Mouse (Mus musculus): Measurements from ENCODE around the gene Kcnip1.

Gene Kcnip1

DNA sequence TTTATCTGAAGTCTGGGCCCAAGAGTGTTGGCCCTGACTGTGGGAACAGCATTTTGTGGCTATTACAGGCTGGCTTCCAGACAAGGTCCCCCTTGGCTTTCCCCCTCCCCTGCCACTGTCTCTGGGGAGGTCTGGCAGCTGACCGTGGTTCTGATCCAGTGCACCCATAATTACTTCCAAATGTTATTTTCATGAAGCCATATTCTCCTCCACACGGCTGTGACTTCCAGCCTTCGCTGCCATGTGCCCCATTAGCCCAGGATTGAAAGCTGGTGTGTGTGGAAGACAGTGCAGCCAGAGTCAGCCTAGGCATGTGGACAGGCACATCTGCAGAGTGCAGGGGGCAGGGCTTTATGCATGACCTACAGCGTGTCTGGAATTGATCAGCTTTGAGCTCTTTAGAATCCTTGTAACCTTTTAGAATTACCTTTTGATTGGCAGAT lies 240.5 kb downstream of the Kcnip1 start:
- no peak for DNase-seq (ENCODE audit: low read depth)

DNA sequence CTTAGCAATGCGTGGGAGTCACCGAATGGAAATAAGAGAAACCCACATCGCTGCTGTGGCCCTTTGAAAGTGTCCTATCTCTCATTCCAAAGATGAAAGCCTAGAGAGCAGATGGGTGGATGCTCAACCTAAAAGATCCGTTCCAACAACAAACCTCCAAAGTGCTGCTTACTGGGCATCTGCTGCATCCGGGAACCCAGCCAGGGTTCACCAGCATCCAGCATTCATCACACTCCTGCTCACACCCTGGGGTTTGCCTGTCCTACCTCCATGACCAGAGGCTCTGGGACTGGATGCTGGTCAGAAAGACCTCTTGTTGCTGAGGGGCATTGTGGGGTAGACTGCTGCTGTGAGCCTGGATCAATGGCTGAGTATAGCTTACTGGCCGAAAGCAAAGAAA lies 241.4 kb downstream of the Kcnip1 start:
- no peak for DNase-seq (ENCODE audit: low read depth)

DNA sequence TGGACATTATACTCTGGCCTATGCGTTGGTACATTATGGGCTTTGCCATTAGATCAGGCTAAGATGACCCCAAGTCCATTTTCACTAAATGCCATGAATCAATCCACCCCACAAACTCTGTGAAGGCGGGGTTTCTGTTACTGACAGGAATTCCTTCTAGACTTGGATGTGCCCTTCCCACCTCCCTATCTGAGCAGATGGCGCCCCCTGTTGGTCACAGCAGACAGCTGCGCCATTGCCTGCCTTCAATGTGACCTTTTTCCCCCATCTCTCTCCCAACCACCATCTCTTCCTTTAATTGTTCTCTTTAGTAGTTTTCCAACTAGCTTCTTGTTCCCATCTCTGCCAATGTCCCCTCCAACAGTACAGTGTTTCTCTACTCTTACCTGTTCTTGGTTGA lies 243.0 kb downstream of the Kcnip1 start:
- peak; percentile 14 for DNase-seq (ENCODE audit: low read depth)

DNA sequence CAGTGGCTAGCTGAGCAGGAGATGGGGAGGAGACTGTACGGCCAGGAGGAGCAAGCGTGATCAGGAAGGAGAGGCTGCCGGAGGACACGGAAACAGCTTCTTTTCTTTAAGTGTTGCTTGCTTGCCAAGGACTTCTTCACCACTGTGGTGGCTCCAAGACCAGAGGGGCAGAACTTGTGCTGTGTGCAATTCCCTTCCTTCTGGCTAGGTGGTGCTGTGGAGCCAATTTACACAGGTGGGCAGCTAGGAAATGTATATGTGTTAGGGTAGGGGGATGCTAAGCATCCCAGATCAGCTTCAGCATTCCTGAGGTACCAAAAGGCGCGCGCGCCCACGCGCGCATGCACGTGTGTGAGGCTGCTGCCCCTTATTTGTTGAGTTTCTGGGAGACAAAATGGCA lies 243.5 kb downstream of the Kcnip1 start:
- peak; percentile 14 for DNase-seq (ENCODE audit: low read depth)

- no peak for DNase-seq (ENCODE audit: low read depth)
Observed at GRCm38 (mm10) chr11:33748754-33749153, 244.2 kb downstream of the Kcnip1 start.

DNA sequence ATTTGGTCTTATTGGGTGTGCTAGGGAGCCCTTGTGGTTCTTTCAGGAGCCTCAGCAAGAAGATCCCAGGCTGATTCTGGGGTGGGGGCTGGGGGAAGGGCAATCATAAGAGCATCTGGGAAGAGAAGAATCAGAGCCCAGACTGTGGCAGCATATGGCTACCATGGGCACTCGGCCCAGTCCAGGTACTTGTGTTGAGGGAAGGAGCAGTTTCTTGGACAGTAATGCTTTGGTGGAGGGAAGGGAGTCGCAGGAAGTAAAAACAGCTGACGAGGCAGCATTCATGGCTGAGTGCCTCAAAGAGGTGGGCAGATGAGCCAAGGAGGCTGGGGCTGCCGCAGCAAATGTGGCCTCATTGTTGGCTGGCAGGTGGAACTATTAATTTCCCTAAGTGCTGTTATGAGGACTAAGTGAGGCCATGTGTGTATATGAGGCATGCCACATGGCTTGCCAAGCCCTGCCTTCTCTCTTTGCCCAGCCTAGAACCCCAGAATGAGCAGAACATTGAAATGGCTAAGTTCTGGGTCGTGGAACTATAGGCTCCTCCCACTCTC lies 245.5 kb downstream of the Kcnip1 start:
- no peak for DNase-seq (ENCODE audit: low read depth)

- no peak for DNase-seq (ENCODE audit: low read depth)
Observed at GRCm38 (mm10) chr11:33746402-33746801, 246.6 kb downstream of the Kcnip1 start.

- DNase-seq (ENCODE audit: low read depth), result no peak
Observed at GRCm38 (mm10) chr11:33745821-33746329, 247.1 kb downstream of the Kcnip1 start.

DNA sequence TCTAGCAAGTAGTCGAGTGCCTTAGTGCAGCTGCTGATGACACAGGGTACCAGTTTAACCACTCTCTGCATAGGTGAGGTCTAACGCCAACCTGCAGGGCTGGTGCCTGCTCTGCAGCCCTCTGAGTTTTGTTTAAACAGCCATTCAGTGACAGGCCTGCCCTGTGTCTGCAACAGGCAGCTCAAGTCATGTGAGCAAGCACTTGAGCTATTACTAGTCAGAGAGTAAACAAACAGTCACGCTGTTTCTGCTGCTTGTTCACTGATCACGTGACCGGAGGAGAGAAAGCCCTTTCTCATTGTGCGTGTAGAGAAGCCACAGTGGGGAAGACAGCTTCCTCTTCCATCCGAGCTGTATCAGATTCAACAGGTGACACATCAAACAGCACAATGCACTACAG lies 248.5 kb downstream of the Kcnip1 start:
- peak; percentile 12 for DNase-seq (ENCODE audit: low read depth)

DNA sequence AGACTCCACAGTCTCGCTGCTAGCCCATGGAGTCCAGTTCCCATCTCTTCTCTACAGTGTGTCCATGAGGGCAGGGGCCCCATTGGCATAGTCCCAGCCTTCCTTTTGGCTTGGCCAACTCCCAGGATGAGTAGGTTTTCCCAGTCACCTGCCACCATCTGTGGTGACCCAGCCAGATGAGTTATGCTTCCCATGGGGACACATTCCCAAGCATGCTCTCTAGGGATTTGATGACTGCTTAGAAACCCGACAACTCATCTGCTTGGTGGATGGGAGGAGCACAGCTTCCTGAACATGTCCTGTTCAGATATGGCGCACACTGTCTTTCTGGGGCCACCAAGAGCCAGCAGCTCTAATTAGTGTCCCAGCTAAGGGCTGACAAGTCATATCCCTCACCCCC lies 252.8 kb downstream of the Kcnip1 start:
- DNase-seq (ENCODE audit: low read depth), result no peak

- no peak for DNase-seq (ENCODE audit: low read depth)
Observed at GRCm38 (mm10) chr11:33736426-33736825, 256.5 kb downstream of the Kcnip1 start.

DNA sequence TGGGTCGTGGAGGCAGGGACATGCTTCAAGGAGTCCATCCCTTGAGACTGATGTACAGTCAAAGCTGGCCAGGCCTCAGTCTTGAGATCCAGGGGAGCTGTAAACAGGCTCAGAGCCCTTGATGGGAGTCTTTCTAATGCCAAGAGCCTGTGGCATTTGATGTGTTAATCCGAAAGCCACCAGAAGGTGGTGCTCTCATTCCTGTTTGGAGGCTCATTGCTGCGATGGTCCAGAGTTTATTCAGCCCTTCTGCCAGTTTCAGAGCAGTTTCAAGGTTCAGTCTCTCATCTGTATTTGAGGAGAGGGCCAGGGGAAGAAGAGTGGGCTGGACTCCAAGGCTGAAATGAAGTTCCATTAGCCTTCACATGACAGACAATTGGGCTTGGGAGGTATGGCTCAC lies 259.7 kb downstream of the Kcnip1 start:
- peak; percentile 54 for DNase-seq (ENCODE audit: low read depth)

GRCm38 (mm10) chr11:33732358-33732757 lies 260.6 kb downstream of the Kcnip1 start:
- no peak for DNase-seq (ENCODE audit: low read depth)

DNA sequence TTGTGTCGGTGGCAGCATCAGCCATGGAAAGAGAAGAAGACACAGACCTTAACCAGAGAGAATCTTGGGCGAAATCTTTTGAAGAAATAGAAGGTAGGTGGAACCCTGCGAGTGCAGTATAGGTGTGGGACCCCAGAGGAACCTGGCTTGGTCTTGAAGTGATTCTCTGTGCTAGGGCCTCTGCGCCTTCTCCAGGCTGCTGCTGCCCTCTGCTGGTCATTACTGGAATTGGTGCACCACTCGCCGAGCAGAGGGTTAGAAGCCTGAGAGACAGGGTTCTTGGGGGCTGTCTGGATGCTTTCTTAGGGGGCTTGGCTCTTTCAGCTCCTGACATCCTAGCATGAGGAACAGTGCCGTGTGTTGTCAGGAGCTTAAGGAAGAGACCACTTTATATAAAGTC lies 271.7 kb downstream of the Kcnip1 start:
- DNase-seq (ENCODE audit: low read depth), result peak; percentile 70

GRCm38 (mm10) chr11:33706777-33707176 lies 286.2 kb downstream of the Kcnip1 start:
- peak; percentile 16 for DNase-seq (ENCODE audit: low read depth)

GRCm38 (mm10) chr11:33701958-33702459 lies 290.9 kb downstream of the Kcnip1 start:
- DNase-seq (ENCODE audit: low read depth), result peak; percentile 26

GRCm38 (mm10) chr11:33701236-33701957 lies 291.6 kb downstream of the Kcnip1 start:
- DNase-seq (ENCODE audit: low read depth), result peak; percentile 31

DNA sequence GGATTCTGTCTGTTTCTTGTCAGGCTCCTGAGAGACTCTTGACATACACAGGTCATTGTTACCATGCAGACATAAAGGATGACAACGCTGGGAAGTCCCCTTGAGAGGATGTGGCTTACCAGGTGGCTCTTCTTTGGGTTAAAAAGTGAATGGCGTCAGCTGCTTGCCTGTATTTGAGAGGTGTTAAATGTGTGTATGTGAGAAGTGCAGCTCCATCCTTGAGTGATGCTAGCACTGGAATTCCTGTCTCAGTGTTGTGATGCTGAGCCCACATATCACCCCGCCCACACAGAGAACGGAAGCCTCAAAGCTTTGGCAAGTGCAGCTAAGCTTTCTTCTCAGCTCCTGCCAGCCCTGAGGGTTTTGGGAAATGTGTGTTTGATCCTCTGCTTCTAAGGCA lies 292.2 kb downstream of the Kcnip1 start:
- DNase-seq (ENCODE audit: low read depth), result peak; percentile 81

DNA sequence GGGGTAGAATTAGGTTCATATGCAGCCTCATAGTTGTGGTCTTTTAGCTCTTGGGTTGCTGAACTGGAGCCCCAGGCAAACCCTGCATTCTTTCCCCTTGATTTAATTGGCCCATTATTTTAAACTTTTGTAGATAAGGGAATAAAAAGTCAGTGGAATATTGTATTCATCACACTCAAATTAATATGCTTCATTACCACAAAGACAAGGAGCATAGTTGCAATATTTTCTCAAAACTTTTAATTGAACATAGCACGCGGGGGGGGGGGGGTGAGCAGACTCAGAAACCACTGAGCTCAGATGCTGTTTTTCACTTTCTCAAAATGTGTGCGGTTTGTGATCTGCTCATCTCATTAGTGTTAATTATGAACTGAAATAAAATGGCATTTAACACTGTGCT lies 302.8 kb downstream of the Kcnip1 start:
- no peak for DNase-seq (ENCODE audit: low read depth)

DNA sequence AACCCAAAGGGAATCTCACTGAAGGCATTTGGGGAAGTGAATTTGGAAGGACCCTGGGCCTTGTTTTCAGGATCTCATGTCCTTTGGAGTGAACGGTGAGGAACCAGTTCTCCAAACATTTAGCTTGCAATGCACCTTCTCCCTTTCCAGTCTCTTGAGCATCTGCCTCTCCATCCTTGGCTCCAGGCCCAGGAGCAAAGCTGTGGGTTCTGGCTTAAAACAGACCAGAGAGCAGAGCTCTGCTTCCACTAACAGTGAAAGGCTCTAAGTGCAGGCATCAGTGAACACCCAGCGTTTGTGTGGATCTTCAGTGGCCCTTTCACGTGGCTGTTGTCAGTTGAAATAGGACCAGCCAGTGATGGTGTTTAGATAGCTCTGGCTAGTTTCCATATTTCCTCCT lies 307.0 kb downstream of the Kcnip1 start:
- no peak for DNase-seq (ENCODE audit: low read depth)

DNA sequence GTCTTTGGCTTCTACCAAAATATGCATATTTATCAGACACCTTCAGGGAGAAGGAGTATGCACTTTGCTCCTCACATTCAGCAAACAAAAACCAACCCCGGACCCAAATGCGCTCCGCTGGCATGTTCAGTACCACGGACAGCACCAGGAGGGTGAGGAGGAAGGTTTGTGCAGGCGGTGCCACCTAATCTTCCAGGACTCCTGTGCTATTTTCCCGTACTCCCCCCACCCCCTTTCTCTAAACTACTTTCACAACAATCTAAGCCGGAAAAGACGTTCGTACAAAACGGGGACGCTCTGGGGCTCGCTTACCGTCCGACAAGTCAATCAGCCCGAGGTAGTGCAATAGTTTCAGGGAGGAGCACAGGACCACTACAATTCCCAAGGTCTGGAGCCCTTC lies 312.8 kb downstream of the Kcnip1 start:
- DNase-seq (ENCODE audit: low read depth), result peak; percentile 29

GRCm38 (mm10) chr11:33670105-33670965 lies 322.6 kb downstream of the Kcnip1 start:
- no peak for DNase-seq (ENCODE audit: low read depth)

- DNase-seq (ENCODE audit: low read depth), result no peak
Observed at GRCm38 (mm10) chr11:33668376-33668775, 324.6 kb downstream of the Kcnip1 start.

Measured in induced T-regulatory cell, adult 2 months (primary cell).